Mouse (Mus musculus): ENCODE results near the gene Uba3.

DNA sequence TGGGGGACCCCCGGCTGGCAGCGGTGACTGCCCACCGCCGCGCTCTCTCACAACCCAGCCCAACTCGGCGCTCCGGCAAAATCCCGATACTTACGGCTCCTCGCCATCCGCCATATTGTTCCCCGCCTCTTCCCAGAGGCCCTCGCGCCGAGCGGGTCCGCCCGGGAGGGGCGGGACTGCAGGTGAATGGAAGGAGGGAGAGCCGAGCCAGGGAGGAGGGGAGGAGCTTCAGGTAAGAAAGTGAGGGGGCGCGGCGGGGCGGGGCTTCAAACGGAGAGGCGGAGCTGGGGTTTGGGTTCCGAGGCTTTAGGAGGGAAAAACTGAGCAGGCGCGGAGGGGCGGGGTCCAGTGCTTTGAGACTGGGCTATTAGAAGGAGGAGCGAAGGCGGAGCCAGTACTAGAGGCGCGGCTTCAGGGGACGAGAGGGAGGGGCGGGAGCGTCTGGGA is at the start of gene Uba3:
- TF ChIP-seq CTCF (IDR thresholded peaks at IDR 0.05; ENCODE audit: control insufficient read depth, insufficient read depth, insufficient read length), result no peak
- TF ChIP-seq MYOG (IDR thresholded peaks at IDR 0.05; ENCODE audit: control insufficient read depth, extremely low read depth, insufficient read length), result no peak
- no peak for TF ChIP-seq CEBPB (IDR thresholded peaks at IDR 0.05; ENCODE audit: low read depth)
- no peak for TF ChIP-seq MAX (IDR thresholded peaks at IDR 0.05)
- no peak for TF ChIP-seq USF1 (IDR thresholded peaks at IDR 0.05; ENCODE audit: low read depth)

Measured in C2C12 (cell line).